Mouse (Mus musculus) neural tube, embryonic 13.5 days (tissue): ENCODE measurements around the gene Prlh. TPM values are rescaled to one million over a fixed set of nuclear protein-coding genes. Genes with fewer than 3 reads are reported as not detected.

ENCODE experiments used
- ATAC-seq: fragments of 200-750 bp; cut with Nextera tagmentation; 2 replicates; pipeline ENCODE4 v1.8.0; 2017; ENCODE audit warnings: low read depth, mild to moderate bottlenecking, moderate TSS enrichment, moderate library complexity
- H3K27ac ChIP-seq: fragments of 300-500 bp; sonication (generic); replicated peaks from 2 replicates; pipeline ENCODE4 v1.5.1; 2015; ENCODE audit warnings: moderate library complexity, mild to moderate bottlenecking, inconsistent platforms
- H3K27me3 ChIP-seq: fragments of 300-500 bp; sonication (generic); 2 replicates; pipeline ENCODE4 v1.6.1; 2015; ENCODE audit warnings: mild to moderate bottlenecking, inconsistent platforms
- H3K36me3 ChIP-seq: fragments of 300-500 bp; sonication (generic); 2 replicates; pipeline ENCODE4 v1.6.1; 2015; ENCODE audit warnings: mild to moderate bottlenecking, inconsistent platforms
- H3K4me1 ChIP-seq: fragments of 300-500 bp; sonication (generic); replicated peaks from 2 replicates; pipeline ENCODE4 v1.6.1; 2015; ENCODE audit warnings: inconsistent platforms
- H3K4me2 ChIP-seq: fragments of 300-500 bp; sonication (generic); 2 replicates; pipeline ENCODE4 v1.6.1; 2015; ENCODE audit warnings: inconsistent platforms, mild to moderate bottlenecking, moderate library complexity
- H3K4me3 ChIP-seq: fragments of 300-500 bp; sonication (generic); 2 replicates; pipeline ENCODE4 v1.5.1; 2015; ENCODE audit warnings: mild to moderate bottlenecking, inconsistent platforms
- H3K9ac ChIP-seq: fragments of 300-500 bp; sonication (generic); 2 replicates; pipeline ENCODE4 v1.6.1; 2015; ENCODE audit warnings: moderate library complexity, mild to moderate bottlenecking, inconsistent platforms
- H3K9me3 ChIP-seq: fragments of 300-500 bp; sonication (generic); 2 replicates; pipeline ENCODE4 v1.6.1; 2016; ENCODE audit warnings: inconsistent platforms
- whole genome bisulfite sequencing: fragments of 180-500 bp; shearing (Covaris S2); methylation state at CpG from one replicate; pipeline ENCODE4 v1.1.7; 2015; 5-methylcytosine and 5-hydroxymethylcytosine counted together
- polyA plus RNA-seq: library from polyadenylated mRNA; unstranded; fragments of >200 nt; fragmentation: Nextera tagmentation; extraction: Ambion mirVana; gene quantifications from 2 replicates; pipeline ENCODE4 v1.2.1, GENCODE M21; 2015

Prlh gene
- polyA plus RNA-seq, 1 experiment from 2014 or later: not detected

GRCm38 (mm10) chr1:90956245-90957096, 3.6 kb downstream of the Prlh start:
- no peak overlapping the region for H3K27ac ChIP-seq
- no peak overlapping the region for H3K4me3 ChIP-seq
- no peak overlapping the region for H3K9ac ChIP-seq
- no peak overlapping the region for H3K4me2 ChIP-seq
- peak; percentile 85; the same call in 1 of the 2 replicates for ATAC-seq
- no peaks in the 10 kb centered on the region for H3K9me3 ChIP-seq
- WGBS: 33% methylated on average over 7 of the region's 7 CpGs
- peaks cover 7% of the 10 kb centered on the region; the same call in 1 of the 2 replicates for H3K27me3 ChIP-seq
- peaks cover 6% of the 10 kb centered on the region; the same call in 1 of the 2 replicates for H3K4me1 ChIP-seq
- H3K36me3 ChIP-seq: no peaks in the 10 kb centered on the region

- Histone ChIP-seq H3K4me2 (no peak overlapping the region), H3K9me3 (no peaks in the 10 kb centered on the region), H3K4me1 (peaks cover 2% of the 10 kb centered on the region), H3K36me3 (no peaks in the 10 kb centered on the region), H3K27ac (no peak overlapping the region), H3K4me3 (no peak overlapping the region), H3K27me3 (peaks cover 7% of the 10 kb centered on the region; the same call in 1 of the 2 replicates), H3K9ac (no peak overlapping the region)
- ATAC-seq: no peak
- WGBS: 26% methylated on average over 4 of the region's 4 CpGs
Observed at GRCm38 (mm10) chr1:90962526-90962925, 9.6 kb downstream of the Prlh start.

GRCm38 (mm10) chr1:90962994-90963393, 10.1 kb downstream of the Prlh start:
- WGBS: 26% methylated on average over 3 of the region's 3 CpGs
- Histone ChIP-seq H3K9ac (no peak overlapping the region), H3K36me3 (no peaks in the 10 kb centered on the region), H3K27me3 (peaks cover 4% of the 10 kb centered on the region; the same call in 1 of the 2 replicates), H3K9me3 (no peaks in the 10 kb centered on the region), H3K4me1 (peaks cover 6% of the 10 kb centered on the region), H3K4me3 (no peak overlapping the region), H3K4me2 (no peak overlapping the region), H3K27ac (no peak overlapping the region)
- no peak for ATAC-seq

GRCm38 (mm10) chr1:90967583-90967982, 14.7 kb downstream of the Prlh start:
- Histone ChIP-seq H3K27ac (no peak overlapping the region), H3K4me1 (peaks cover 11% of the 10 kb centered on the region), H3K9ac (no peak overlapping the region), H3K9me3 (no peaks in the 10 kb centered on the region), H3K27me3 (no peaks in the 10 kb centered on the region), H3K36me3 (no peaks in the 10 kb centered on the region), H3K4me2 (no peak overlapping the region), H3K4me3 (no peak overlapping the region)
- WGBS: 49% methylated on average over 7 of the region's 7 CpGs
- ATAC-seq: peak; percentile 79

- Histone ChIP-seq H3K9ac (no peak overlapping the region), H3K27me3 (no peaks in the 10 kb centered on the region), H3K4me1 (peaks cover 21% of the 10 kb centered on the region), H3K9me3 (no peaks in the 10 kb centered on the region), H3K4me2 (no peak overlapping the region), H3K36me3 (no peaks in the 10 kb centered on the region), H3K4me3 (no peak overlapping the region), H3K27ac (no peak overlapping the region)
- 85% methylated on average over 4 of the region's 4 CpGs for WGBS
- no peak for ATAC-seq
Observed at GRCm38 (mm10) chr1:90968649-90969048, 15.7 kb downstream of the Prlh start.

GRCm38 (mm10) chr1:90969347-90969784, 16.5 kb downstream of the Prlh start, which contains the start of gene Rab17:
Rab17 (minus strand) TSS chr1:90969661.
- H3K4me1 ChIP-seq: peaks cover 28% of the 10 kb centered on the region
- H3K27me3 ChIP-seq: no peaks in the 10 kb centered on the region
- 44% methylated on average over 9 of the region's 9 CpGs for WGBS
- H3K27ac ChIP-seq: no peak within 1 kb of the TSS
- no peaks in the 10 kb centered on the region for H3K9me3 ChIP-seq
- no peak for ATAC-seq
- no peak within 1 kb of the TSS for H3K4me2 ChIP-seq
- no peak within 1 kb of the TSS for H3K4me3 ChIP-seq
- no peaks in the 10 kb centered on the region for H3K36me3 ChIP-seq
- H3K9ac ChIP-seq: no peak within 1 kb of the TSS

- WGBS: 81% methylated on average over 10 of the region's 10 CpGs
- Histone ChIP-seq H3K9me3 (no peaks in the 10 kb centered on the region), H3K27me3 (no peaks in the 10 kb centered on the region), H3K4me3 (no peak overlapping the region), H3K36me3 (no peaks in the 10 kb centered on the region), H3K4me2 (no peak overlapping the region), H3K27ac (no peak overlapping the region), H3K9ac (no peak overlapping the region), H3K4me1 (peaks cover 34% of the 10 kb centered on the region)
- ATAC-seq: no peak
Observed at GRCm38 (mm10) chr1:90969881-90970390, 17.0 kb downstream of the Prlh start.

- WGBS: 23% methylated on average over 9 of the region's 9 CpGs
- H3K4me2 ChIP-seq: 0 out of 2 replicates have a peak overlapping the region, but pooled peaks have one; percentile 20
- peak; percentile 74 for ATAC-seq
Observed at GRCm38 (mm10) chr1:90972911-90973573, 20.1 kb downstream of the Prlh start.

GRCm38 (mm10) chr1:90973574-90973911, 20.6 kb downstream of the Prlh start:
- no peak overlapping the region for H3K4me3 ChIP-seq
- peaks cover 38% of the 10 kb centered on the region for H3K4me1 ChIP-seq
- no peaks in the 10 kb centered on the region for H3K36me3 ChIP-seq
- H3K27ac ChIP-seq: no peak overlapping the region
- no peak overlapping the region for H3K4me2 ChIP-seq
- no peaks in the 10 kb centered on the region for H3K9me3 ChIP-seq
- ATAC-seq: no peak
- H3K27me3 ChIP-seq: no peaks in the 10 kb centered on the region
- peak overlapping the region; percentile 31; the same call in 1 of the 2 replicates for H3K9ac ChIP-seq
- WGBS: 73% methylated on average over 2 of the region's 2 CpGs

More at GRCm38 (mm10) chr1:90972911-90973573, 20.1 kb downstream of the Prlh start:
- Histone ChIP-seq H3K9ac (peak overlapping the region; percentile 31; the same call in 1 of the 2 replicates), H3K4me3 (no peak overlapping the region), H3K36me3 (no peaks in the 10 kb centered on the region), H3K4me1 (peaks cover 42% of the 10 kb centered on the region), H3K9me3 (no peaks in the 10 kb centered on the region), H3K27ac (no peak overlapping the region), H3K27me3 (no peaks in the 10 kb centered on the region)

GRCm38 (mm10) chr1:90974906-90975649, 22.2 kb downstream of the Prlh start:
- peak overlapping the region; percentile 4; the same call in 1 of the 2 replicates for H3K4me3 ChIP-seq
- 6% methylated on average over 12 of the region's 12 CpGs for WGBS
- peak overlapping the region; percentile 41 for H3K9ac ChIP-seq
- peak; percentile 59 for ATAC-seq
- no peak overlapping the region; the same call in 1 of the 2 replicates for H3K27ac ChIP-seq
- peak overlapping the region; percentile 40 for H3K4me2 ChIP-seq
- H3K27me3 ChIP-seq: no peaks in the 10 kb centered on the region
- no peaks in the 10 kb centered on the region for H3K36me3 ChIP-seq
- no peaks in the 10 kb centered on the region for H3K9me3 ChIP-seq
- peaks cover 37% of the 10 kb centered on the region for H3K4me1 ChIP-seq

GRCm38 (mm10) chr1:90975960-90976359, 23.1 kb downstream of the Prlh start:
- no peaks in the 10 kb centered on the region for H3K9me3 ChIP-seq
- ATAC-seq: no peak
- H3K4me2 ChIP-seq: no peak overlapping the region
- no peak overlapping the region for H3K9ac ChIP-seq
- H3K4me1 ChIP-seq: peaks cover 37% of the 10 kb centered on the region
- WGBS: 37% methylated on average over 4 of the region's 4 CpGs
- no peaks in the 10 kb centered on the region for H3K27me3 ChIP-seq
- H3K4me3 ChIP-seq: no peak overlapping the region
- H3K36me3 ChIP-seq: no peaks in the 10 kb centered on the region
- H3K27ac ChIP-seq: no peak overlapping the region
